Mouse (Mus musculus) 3T3-L1 (cell line): ENCODE measurements around the gene Dnajc22.

Experiments used
- DNase-seq: peaks from one replicate; pipeline ENCODE4 v3.0.0-alpha.2; 2015; ENCODE audit warnings: low read depth, low spot score

The Dnajc22 gene

GRCm38 (mm10) chr15:99114312-99115064 is 21.5 kb downstream of the Dnajc22 start:
- DNase-seq: no peak

DNA sequence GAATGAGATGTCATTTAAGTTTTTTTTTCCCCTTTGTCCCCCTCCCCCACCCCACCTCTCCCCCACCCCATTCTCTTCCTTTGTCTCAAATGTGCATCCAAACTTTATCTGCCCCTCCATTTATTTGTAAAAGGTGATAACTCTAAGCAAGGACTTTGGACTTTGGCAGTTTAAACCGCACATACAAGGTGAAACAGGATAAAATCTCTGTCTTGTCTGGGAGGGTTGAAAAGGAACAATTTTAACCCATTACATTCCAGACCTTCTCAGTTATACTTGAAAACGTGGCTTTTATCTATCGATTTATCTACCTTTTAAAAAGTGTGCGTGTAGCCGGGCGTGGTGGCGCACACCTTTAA is 22.1 kb downstream of the Dnajc22 start:
- no peak for DNase-seq

DNA sequence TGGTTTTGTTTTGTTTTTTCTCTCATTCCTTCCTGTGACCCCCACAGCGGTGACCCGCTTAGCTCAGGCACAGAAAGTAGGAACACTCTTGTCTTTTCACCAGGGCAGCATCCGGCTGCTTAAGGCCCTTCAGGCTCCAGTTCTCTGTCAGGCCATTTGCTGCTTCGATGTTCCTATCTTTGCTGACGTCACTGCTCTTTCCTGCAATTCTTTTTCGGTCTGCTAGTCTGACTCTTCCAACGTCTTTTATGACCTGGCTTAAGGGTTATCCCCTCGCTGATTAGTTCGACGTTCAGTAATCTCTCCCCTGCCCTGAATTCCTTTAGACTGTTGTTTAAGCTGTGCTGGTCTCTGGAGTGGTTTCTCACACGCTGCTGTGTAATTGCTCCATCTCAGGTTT is 23.6 kb downstream of the Dnajc22 start:
- DNase-seq: no peak

GRCm38 (mm10) chr15:99120814-99121213 is 27.8 kb downstream of the Dnajc22 start:
- DNase-seq: no peak

GRCm38 (mm10) chr15:99122642-99123041 is 29.7 kb downstream of the Dnajc22 start:
- DNase-seq: peak; percentile 36

GRCm38 (mm10) chr15:99125711-99126080 is 32.7 kb downstream of the Dnajc22 start, which contains the start of gene Spats2:
Spats2 (plus strand) TSS chr15:99125916.
- no peak for DNase-seq

DNA sequence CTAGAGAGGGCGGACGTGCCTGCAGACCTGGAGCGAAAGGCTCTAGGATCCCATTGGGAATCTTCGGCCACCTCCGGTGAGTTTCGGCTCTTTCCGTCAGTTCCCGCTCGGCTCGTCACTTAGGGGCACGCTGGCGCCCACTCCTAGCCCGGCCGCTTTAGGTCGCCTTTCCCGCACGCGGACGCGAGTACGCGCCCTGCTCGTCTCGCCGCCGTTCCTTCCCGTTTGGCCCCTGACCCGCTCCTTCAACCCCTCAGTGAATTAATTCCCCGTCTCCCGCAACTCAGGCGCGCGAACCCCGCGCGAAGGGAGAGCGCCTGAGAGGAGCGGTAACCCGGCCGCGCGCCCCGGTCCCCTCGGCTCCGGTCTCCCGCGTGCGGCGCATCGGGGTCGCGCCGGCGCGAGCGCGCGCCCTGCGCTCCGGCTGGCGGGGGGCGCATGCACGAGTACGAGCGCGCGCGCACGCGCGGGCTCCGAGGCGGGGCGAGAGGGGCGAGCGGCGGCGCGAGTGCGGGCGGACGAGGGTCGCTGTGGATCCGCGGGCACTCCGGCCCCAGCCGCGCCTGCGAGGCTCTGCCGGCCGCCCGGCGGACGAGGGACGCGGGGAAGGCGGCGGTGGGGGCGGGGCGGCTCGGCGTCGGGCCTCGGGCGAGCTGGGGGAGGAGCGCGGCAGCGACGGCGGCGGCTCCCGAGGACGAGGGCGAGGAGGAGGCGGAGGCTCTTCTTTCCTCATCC is 33.3 kb downstream of the Dnajc22 start:
- peak; percentile 71 for DNase-seq

GRCm38 (mm10) chr15:99126816-99127365 is 33.9 kb downstream of the Dnajc22 start:
- DNase-seq: peak; percentile 51

- no peak for DNase-seq
Observed at GRCm38 (mm10) chr15:99127851-99128522, 35.0 kb downstream of the Dnajc22 start.

GRCm38 (mm10) chr15:99129441-99129840 is 36.5 kb downstream of the Dnajc22 start:
- no peak for DNase-seq

DNA sequence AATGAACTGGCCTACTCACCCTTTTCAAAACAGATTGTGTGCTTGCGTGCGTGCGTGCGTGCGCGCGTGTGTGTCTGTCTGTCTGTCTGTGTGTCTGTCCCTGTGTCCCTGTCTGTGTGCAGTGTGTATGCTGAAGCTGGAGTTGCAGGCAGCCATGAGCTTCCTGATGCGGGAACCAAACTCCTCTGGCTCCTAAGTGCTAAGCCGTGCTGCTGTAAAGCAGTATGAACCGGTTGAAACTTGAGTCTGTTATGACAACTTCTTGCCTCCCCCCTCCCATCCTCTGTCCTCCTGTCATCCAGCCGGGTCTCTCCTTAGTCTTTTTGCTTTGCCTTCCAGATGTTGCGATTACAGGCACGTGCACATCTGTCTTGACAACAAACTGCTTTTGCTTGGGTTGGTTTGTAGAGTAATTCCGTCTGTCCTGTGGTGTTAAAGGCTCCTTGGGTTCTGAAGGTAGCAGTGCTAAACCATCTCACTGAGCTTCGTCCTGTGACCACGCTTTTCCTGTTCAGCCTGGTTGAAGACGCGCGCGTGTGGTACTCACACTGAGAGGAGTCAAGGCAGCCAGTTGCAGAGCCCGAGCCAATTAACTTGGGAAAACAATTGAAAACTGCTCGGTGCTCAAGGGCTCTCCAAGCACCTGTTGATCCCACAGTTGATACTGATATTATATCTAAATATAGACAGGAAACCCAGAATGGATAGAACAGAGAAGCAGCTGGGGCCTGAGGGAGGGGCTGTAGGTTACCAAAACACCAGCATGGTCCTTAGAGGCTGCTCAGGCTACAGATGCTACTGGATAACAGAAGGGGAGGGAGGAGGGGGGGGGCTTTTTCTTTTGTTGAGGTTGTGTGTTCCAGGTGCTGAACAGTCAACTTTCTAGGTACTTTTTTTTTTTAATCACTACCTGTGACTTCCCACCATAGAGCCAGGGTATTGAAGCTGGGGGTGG is 37.3 kb downstream of the Dnajc22 start:
- DNase-seq: no peak

DNA sequence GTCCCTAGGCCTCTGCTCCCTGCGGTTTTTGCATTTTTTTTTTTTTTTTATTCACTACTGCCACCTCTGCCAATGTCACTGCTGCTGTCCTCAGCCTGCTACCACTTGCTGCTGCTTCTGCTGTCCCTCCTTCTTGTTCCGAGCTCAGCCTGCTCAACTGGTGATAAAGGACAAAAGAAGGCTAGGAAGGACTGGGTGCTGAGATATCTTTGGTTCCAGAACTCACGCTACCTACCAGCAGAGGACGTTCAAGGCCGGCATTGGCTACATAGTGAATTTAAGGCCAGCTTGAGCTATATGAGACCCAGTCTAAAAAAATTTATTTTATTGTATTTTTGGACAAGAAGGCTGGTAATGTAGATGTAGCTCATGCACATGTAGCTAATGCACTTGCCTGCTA is 45.4 kb downstream of the Dnajc22 start:
- DNase-seq: no peak

- DNase-seq: peak; percentile 78
Observed at GRCm38 (mm10) chr15:99139669-99140068, 46.7 kb downstream of the Dnajc22 start.

GRCm38 (mm10) chr15:99150516-99150915 is 57.5 kb downstream of the Dnajc22 start:
- no peak for DNase-seq

GRCm38 (mm10) chr15:99151324-99151723 is 58.4 kb downstream of the Dnajc22 start:
- no peak for DNase-seq

GRCm38 (mm10) chr15:99153466-99153865 is 60.5 kb downstream of the Dnajc22 start:
- DNase-seq: no peak
